Mouse (Mus musculus): Measurements from ENCODE around the gene Smu1.

Gene Smu1

GRCm38 (mm10) chr4:40757157-40757779 is 455 bp downstream of the Smu1 start:
- no peak for DNase-seq (ENCODE audit: low spot score)

GRCm38 (mm10) chr4:40735351-40735750 is 22.4 kb downstream of the Smu1 start:
- no peak for DNase-seq (ENCODE audit: low spot score)

- no peak for DNase-seq (ENCODE audit: low spot score)
Observed at GRCm38 (mm10) chr4:40731262-40731661, 26.5 kb downstream of the Smu1 start.

GRCm38 (mm10) chr4:40727247-40727646 is 30.5 kb downstream of the Smu1 start:
- DNase-seq (ENCODE audit: low spot score) = no peak

- DNase-seq (ENCODE audit: low spot score) = no peak
Observed at GRCm38 (mm10) chr4:40725554-40725953, 32.2 kb downstream of the Smu1 start.

- DNase-seq (ENCODE audit: low spot score) = no peak
Observed at GRCm38 (mm10) chr4:40725141-40725540, 32.6 kb downstream of the Smu1 start.

- peak; percentile 63 for DNase-seq (ENCODE audit: low spot score)
Observed at GRCm38 (mm10) chr4:40722687-40723460, 34.8 kb downstream of the Smu1 start.

- DNase-seq (ENCODE audit: low spot score) = peak; percentile 99
Observed at GRCm38 (mm10) chr4:40722011-40722666, 35.6 kb downstream of the Smu1 start, which contains the start of gene Dnaja1. Gene Dnaja1, plus strand, starts transcription at chr4:40722150.

- no peak for DNase-seq (ENCODE audit: low spot score)
Observed at GRCm38 (mm10) chr4:40720910-40721309, 36.8 kb downstream of the Smu1 start.

- DNase-seq (ENCODE audit: low spot score) = no peak
Observed at GRCm38 (mm10) chr4:40717141-40717540, 40.6 kb downstream of the Smu1 start.

- DNase-seq (ENCODE audit: low spot score) = no peak
Observed at GRCm38 (mm10) chr4:40703710-40704275, 53.9 kb downstream of the Smu1 start.

GRCm38 (mm10) chr4:40702797-40703709 is 54.7 kb downstream of the Smu1 start, which contains the start of gene Aptx:
Gene Aptx, minus strand, starts transcription at chr4:40703194.
- peak; percentile 96 for DNase-seq (ENCODE audit: low spot score)

GRCm38 (mm10) chr4:40701796-40702195 is 55.9 kb downstream of the Smu1 start:
- no peak for DNase-seq (ENCODE audit: low spot score)

- no peak for DNase-seq (ENCODE audit: low spot score)
Observed at GRCm38 (mm10) chr4:40700216-40700615, 57.5 kb downstream of the Smu1 start.

GRCm38 (mm10) chr4:40697059-40697458 is 60.7 kb downstream of the Smu1 start:
- DNase-seq (ENCODE audit: low spot score) = no peak

GRCm38 (mm10) chr4:40691100-40691499 is 66.6 kb downstream of the Smu1 start:
- no peak for DNase-seq (ENCODE audit: low spot score)

All from ovary, postnatal 14 days (tissue).